Mouse (Mus musculus) limb, embryonic 12.5 days (tissue): ENCODE measurements around the gene Itm2c. TPM values are rescaled to one million over a fixed set of nuclear protein-coding genes. Genes with fewer than 3 reads are reported as not detected.

Experiments
- ATAC-seq: fragments of 200-750 bp; cut with Nextera tagmentation; 2 replicates; pipeline ENCODE4 v1.8.0; 2017; ENCODE audit warnings: low read depth, moderate TSS enrichment; ENCODE audit not compliant: insufficient number of reproducible peaks, insufficient read depth, low FRiP score, low TSS enrichment
- H3K27ac ChIP-seq: fragments of 300-500 bp; sonication (generic); 2 replicates; pipeline ENCODE4 v1.5.1; 2016; ENCODE audit warnings: mild to moderate bottlenecking, moderate library complexity
- H3K27me3 ChIP-seq: fragments of 300-500 bp; sonication (generic); 2 replicates; pipeline ENCODE4 v1.6.1; 2016; ENCODE audit warnings: mild to moderate bottlenecking, moderate library complexity
- H3K36me3 ChIP-seq: fragments of 300-500 bp; sonication (generic); 2 replicates; pipeline ENCODE4 v1.6.1; 2016; ENCODE audit warnings: mild to moderate bottlenecking, moderate library complexity
- H3K4me1 ChIP-seq: fragments of 300-500 bp; sonication (generic); replicated peaks from 2 replicates; pipeline ENCODE4 v1.6.1; 2016
- H3K4me2 ChIP-seq: fragments of 300-500 bp; sonication (generic); 2 replicates; pipeline ENCODE4 v1.6.1; 2016; ENCODE audit warnings: mild to moderate bottlenecking, moderate library complexity
- H3K4me3 ChIP-seq: fragments of 300-500 bp; sonication (generic); replicated peaks from 2 replicates; pipeline ENCODE4 v1.5.1; 2016; ENCODE audit warnings: mild to moderate bottlenecking
- H3K9ac ChIP-seq: fragments of 300-500 bp; sonication (generic); replicated peaks from 2 replicates; pipeline ENCODE4 v1.6.1; 2016; ENCODE audit warnings: mild to moderate bottlenecking, moderate library complexity
- H3K9me3 ChIP-seq: fragments of 300-500 bp; sonication (generic); 2 replicates; pipeline ENCODE4 v1.6.1; 2016; ENCODE audit warnings: mild to moderate bottlenecking, moderate library complexity
- WGBS: fragments of 180-500 bp; shearing (Covaris S2); methylation state at CpG from one replicate; pipeline ENCODE4 v1.1.7; 2016; 5-methylcytosine and 5-hydroxymethylcytosine counted together
- polyA plus RNA-seq: library from polyadenylated mRNA; unstranded; fragments of >200 nt; fragmentation: Nextera tagmentation; extraction: Ambion mirVana; gene quantifications from 2 replicates; pipeline ENCODE4 v1.2.1, GENCODE M21; 2016

Itm2c gene
- polyA plus RNA-seq, 1 experiment from 2014 or later = 214 TPM

GRCm38 (mm10) chr1:85922127-85922864 lies 28.2 kb downstream of the Itm2c start:
- Histone ChIP-seq H3K4me1 (0 out of 2 replicates have a peak, but pooled peaks cover under 1% of the 10 kb centered on the region), H3K9me3 (no peaks in the 10 kb centered on the region), H3K27ac (no peak overlapping the region), H3K36me3 (no peaks in the 10 kb centered on the region), H3K4me3 (no peak overlapping the region), H3K9ac (no peak overlapping the region), H3K27me3 (no peaks in the 10 kb centered on the region), H3K4me2 (no peak overlapping the region)
- ATAC-seq = no peak
- 80% methylated on average over 7 of the region's 7 CpGs for WGBS

- H3K9ac ChIP-seq = no peak overlapping the region
- no peak overlapping the region for H3K4me2 ChIP-seq
- H3K9me3 ChIP-seq = no peaks in the 10 kb centered on the region
- H3K4me1 ChIP-seq = 0 out of 2 replicates have a peak, but pooled peaks cover 3% of the 10 kb centered on the region
- WGBS = 76% methylated on average over 5 of the region's 5 CpGs
- H3K27ac ChIP-seq = no peak overlapping the region
- no peaks in the 10 kb centered on the region for H3K36me3 ChIP-seq
- no peaks in the 10 kb centered on the region for H3K27me3 ChIP-seq
- H3K4me3 ChIP-seq = no peak overlapping the region
- ATAC-seq = no peak
Measured at GRCm38 (mm10) chr1:85922865-85923211, 28.8 kb downstream of the Itm2c start.

GRCm38 (mm10) chr1:85925183-85925582 lies 31.1 kb downstream of the Itm2c start:
- Histone ChIP-seq H3K9ac (no peak overlapping the region), H3K27me3 (no peaks in the 10 kb centered on the region), H3K36me3 (no peaks in the 10 kb centered on the region), H3K4me3 (no peak overlapping the region), H3K4me2 (no peak overlapping the region), H3K27ac (no peak overlapping the region), H3K9me3 (no peaks in the 10 kb centered on the region), H3K4me1 (peaks cover 11% of the 10 kb centered on the region; the same call in 1 of the 2 replicates)
- WGBS = 84% methylated on average over 5 of the region's 5 CpGs
- no peak for ATAC-seq

GRCm38 (mm10) chr1:85928057-85928687 lies 34.1 kb downstream of the Itm2c start, which contains the start of gene 4933407L21Rik:
4933407L21Rik (plus strand) TSS chr1:85928483.
- no peaks in the 10 kb centered on the region for H3K9me3 ChIP-seq
- H3K4me3 ChIP-seq = no peak within 1 kb of the TSS
- no peaks in the 10 kb centered on the region for H3K36me3 ChIP-seq
- 69% methylated on average over 4 of the region's 4 CpGs for WGBS
- no peak; the same call in 1 of the 2 replicates for ATAC-seq
- no peak within 1 kb of the TSS for H3K27ac ChIP-seq
- H3K27me3 ChIP-seq = no peaks in the 10 kb centered on the region
- H3K9ac ChIP-seq = no peak within 1 kb of the TSS
- H3K4me1 ChIP-seq = peaks cover 12% of the 10 kb centered on the region
- no peak within 1 kb of the TSS for H3K4me2 ChIP-seq

GRCm38 (mm10) chr1:85928688-85929065 lies 34.6 kb downstream of the Itm2c start:
- Histone ChIP-seq H3K4me3 (no peak overlapping the region), H3K36me3 (no peaks in the 10 kb centered on the region), H3K4me2 (no peak overlapping the region), H3K4me1 (peaks cover 17% of the 10 kb centered on the region), H3K27me3 (no peaks in the 10 kb centered on the region), H3K9me3 (no peaks in the 10 kb centered on the region), H3K9ac (no peak overlapping the region), H3K27ac (no peak overlapping the region)
- no peak for ATAC-seq
- 77% methylated on average over 4 of the region's 4 CpGs for WGBS

GRCm38 (mm10) chr1:85929406-85929805 lies 35.3 kb downstream of the Itm2c start:
- no peak for ATAC-seq
- no peak overlapping the region for H3K9ac ChIP-seq
- H3K27me3 ChIP-seq = no peaks in the 10 kb centered on the region
- no peak overlapping the region for H3K4me2 ChIP-seq
- no peak overlapping the region for H3K4me3 ChIP-seq
- peaks cover 24% of the 10 kb centered on the region for H3K4me1 ChIP-seq
- no peaks in the 10 kb centered on the region for H3K9me3 ChIP-seq
- no peaks in the 10 kb centered on the region for H3K36me3 ChIP-seq
- H3K27ac ChIP-seq = no peak overlapping the region
- WGBS = 73% methylated on average over 6 of the region's 6 CpGs

- H3K9me3 ChIP-seq = no peaks in the 10 kb centered on the region
- no peak overlapping the region for H3K9ac ChIP-seq
- H3K4me2 ChIP-seq = no peak overlapping the region
- ATAC-seq = no peak
- peaks cover 28% of the 10 kb centered on the region for H3K4me1 ChIP-seq
- no peak overlapping the region for H3K4me3 ChIP-seq
- no peaks in the 10 kb centered on the region for H3K36me3 ChIP-seq
- WGBS = 89% methylated on average over 5 of the region's 5 CpGs
- H3K27ac ChIP-seq = no peak overlapping the region
- no peaks in the 10 kb centered on the region for H3K27me3 ChIP-seq
Measured at GRCm38 (mm10) chr1:85931170-85931569, 37.1 kb downstream of the Itm2c start.

GRCm38 (mm10) chr1:85933226-85933625 lies 39.1 kb downstream of the Itm2c start:
- H3K27me3 ChIP-seq = no peaks in the 10 kb centered on the region
- no peak overlapping the region for H3K9ac ChIP-seq
- 0 out of 2 replicates have a peak overlapping the region, but pooled peaks have one; percentile 37 for H3K27ac ChIP-seq
- no peaks in the 10 kb centered on the region for H3K9me3 ChIP-seq
- H3K36me3 ChIP-seq = no peaks in the 10 kb centered on the region
- peak overlapping the region; percentile 48 for H3K4me2 ChIP-seq
- H3K4me1 ChIP-seq = peaks cover 22% of the 10 kb centered on the region
- H3K4me3 ChIP-seq = no peak overlapping the region
- WGBS = 28% methylated on average over 7 of the region's 7 CpGs
- no peak for ATAC-seq

- peaks cover 18% of the 10 kb centered on the region for H3K4me1 ChIP-seq
- H3K4me3 ChIP-seq = no peak overlapping the region
- peak overlapping the region; percentile 37; the same call in 1 of the 2 replicates for H3K27ac ChIP-seq
- no peak overlapping the region for H3K9ac ChIP-seq
- no peaks in the 10 kb centered on the region for H3K27me3 ChIP-seq
- no peaks in the 10 kb centered on the region for H3K36me3 ChIP-seq
- ATAC-seq = no peak
- 8% methylated on average over 11 of the region's 11 CpGs for WGBS
- peak overlapping the region; percentile 48 for H3K4me2 ChIP-seq
- H3K9me3 ChIP-seq = no peaks in the 10 kb centered on the region
Measured at GRCm38 (mm10) chr1:85933631-85934465, 39.8 kb downstream of the Itm2c start.

- Histone ChIP-seq H3K9me3 (no peaks in the 10 kb centered on the region), H3K4me1 (peaks cover 18% of the 10 kb centered on the region), H3K4me2 (no peak overlapping the region), H3K27ac (no peak overlapping the region), H3K9ac (no peak overlapping the region), H3K4me3 (no peak overlapping the region), H3K27me3 (no peaks in the 10 kb centered on the region), H3K36me3 (no peaks in the 10 kb centered on the region)
- ATAC-seq = no peak
- 5% methylated on average over 7 of the region's 7 CpGs for WGBS
Measured at GRCm38 (mm10) chr1:85934560-85934959, 40.5 kb downstream of the Itm2c start.
